Mouse (Mus musculus): Measurements from ENCODE around the gene Npas2.

DNA sequence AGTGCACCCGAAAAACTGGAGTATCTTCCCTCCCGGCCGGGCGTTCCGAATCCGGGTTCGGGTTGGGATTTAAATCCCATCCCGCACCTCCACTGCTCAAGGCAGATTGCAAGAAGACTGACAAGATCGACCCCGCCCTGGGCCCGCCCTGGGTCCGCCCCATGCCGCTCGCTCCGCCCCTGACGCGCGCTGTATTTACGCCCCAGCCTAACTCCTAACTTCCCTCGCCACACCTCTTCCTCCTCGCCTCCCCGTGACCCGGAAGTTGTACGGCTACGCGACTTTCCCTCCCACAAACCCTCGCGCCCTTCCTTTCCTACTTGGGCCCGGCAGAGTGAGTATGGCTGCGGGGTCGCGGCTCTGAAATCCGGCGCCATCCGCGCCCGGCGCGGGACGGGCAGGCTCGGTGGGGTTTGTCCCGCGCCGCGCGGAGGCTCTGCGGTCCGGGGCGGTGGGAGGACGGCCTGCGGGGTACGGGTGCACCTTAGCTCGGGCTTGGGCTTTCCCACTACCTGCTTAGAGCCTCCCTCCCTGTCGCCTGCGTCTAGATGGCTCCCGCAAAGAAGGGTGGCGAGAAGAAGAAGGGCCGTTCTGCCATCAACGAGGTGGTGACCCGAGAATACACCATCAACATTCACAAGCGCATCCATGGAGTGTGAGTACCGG, 174.2 kb downstream of the Npas2 start, which contains the start of gene Rpl31:
- TF ChIP-seq POLR2A (IDR thresholded peaks at IDR 0.05; ENCODE audit: insufficient read depth, low read depth, low read length) = peak; percentile 91
- no peak for TF ChIP-seq CTCF (IDR thresholded peaks at IDR 0.05)

All from heart, adult 2 months (tissue).